Mouse (Mus musculus): ENCODE data around the gene Nin.

The Nin gene

GRCm38 (mm10) chr12:70083737-70084136 is 29.8 kb downstream of the Nin start:
- no peak for DNase-seq (ENCODE audit: low read depth in 1 of 2, low spot score in 2 of 2)

- DNase-seq (ENCODE audit: low read depth in 1 of 2, low spot score in 2 of 2), result no peak
Observed at GRCm38 (mm10) chr12:70082935-70083532, 30.5 kb downstream of the Nin start.

GRCm38 (mm10) chr12:70082485-70082884 is 31.0 kb downstream of the Nin start:
- DNase-seq (ENCODE audit: low read depth in 1 of 2, low spot score in 2 of 2), result no peak

- DNase-seq (ENCODE audit: low read depth in 1 of 2, low spot score in 2 of 2), result no peak
Observed at GRCm38 (mm10) chr12:70078471-70079025, 35.0 kb downstream of the Nin start.

GRCm38 (mm10) chr12:70076493-70076892 is 37.0 kb downstream of the Nin start:
- no peak for DNase-seq (ENCODE audit: low read depth in 1 of 2, low spot score in 2 of 2)

- DNase-seq (ENCODE audit: low read depth in 1 of 2, low spot score in 2 of 2), result no peak
Observed at GRCm38 (mm10) chr12:70075001-70075400, 38.5 kb downstream of the Nin start.

- DNase-seq (ENCODE audit: low read depth in 1 of 2, low spot score in 2 of 2), result no peak
Observed at GRCm38 (mm10) chr12:70070888-70071287, 42.6 kb downstream of the Nin start.

- DNase-seq (ENCODE audit: low read depth in 1 of 2, low spot score in 2 of 2), result no peak
Observed at GRCm38 (mm10) chr12:70070306-70070705, 43.2 kb downstream of the Nin start.

GRCm38 (mm10) chr12:70068647-70069257 is 44.8 kb downstream of the Nin start:
- DNase-seq (ENCODE audit: low read depth in 1 of 2, low spot score in 2 of 2), result no peak

GRCm38 (mm10) chr12:70067849-70068248 is 45.7 kb downstream of the Nin start:
- no peak for DNase-seq (ENCODE audit: low read depth in 1 of 2, low spot score in 2 of 2)

GRCm38 (mm10) chr12:70062114-70062513 is 51.4 kb downstream of the Nin start:
- no peak for DNase-seq (ENCODE audit: low read depth in 1 of 2, low spot score in 2 of 2)

GRCm38 (mm10) chr12:70058956-70059851 is 54.3 kb downstream of the Nin start:
- no peak for DNase-seq (ENCODE audit: low read depth in 1 of 2, low spot score in 2 of 2)

GRCm38 (mm10) chr12:70050699-70051098 is 62.8 kb downstream of the Nin start:
- DNase-seq (ENCODE audit: low read depth in 1 of 2, low spot score in 2 of 2), result no peak

- DNase-seq (ENCODE audit: low read depth in 1 of 2, low spot score in 2 of 2), result no peak
Observed at GRCm38 (mm10) chr12:70048741-70049140, 64.8 kb downstream of the Nin start.

- DNase-seq (ENCODE audit: low read depth in 1 of 2, low spot score in 2 of 2), result no peak
Observed at GRCm38 (mm10) chr12:70047281-70047680, 66.2 kb downstream of the Nin start.

- DNase-seq (ENCODE audit: low read depth in 1 of 2, low spot score in 2 of 2), result no peak
Observed at GRCm38 (mm10) chr12:70044353-70044752, 69.2 kb downstream of the Nin start.

- no peak for DNase-seq (ENCODE audit: low read depth in 1 of 2, low spot score in 2 of 2)
Observed at GRCm38 (mm10) chr12:70043421-70043820, 70.1 kb downstream of the Nin start.

- no peak for DNase-seq (ENCODE audit: low read depth in 1 of 2, low spot score in 2 of 2)
Observed at GRCm38 (mm10) chr12:70040981-70041380, 72.5 kb downstream of the Nin start.

GRCm38 (mm10) chr12:70036722-70037305 is 76.7 kb downstream of the Nin start:
- DNase-seq (ENCODE audit: low read depth in 1 of 2, low spot score in 2 of 2), result no peak

- no peak for DNase-seq (ENCODE audit: low read depth in 1 of 2, low spot score in 2 of 2)
Observed at GRCm38 (mm10) chr12:70026233-70026632, 87.3 kb downstream of the Nin start.

GRCm38 (mm10) chr12:70025431-70025830 is 88.1 kb downstream of the Nin start:
- DNase-seq (ENCODE audit: low read depth in 1 of 2, low spot score in 2 of 2), result no peak

Data from monocyte, adult 2 months (primary cell).